Mouse (Mus musculus) CD4-positive naive resting alpha-beta T cell, adult 76 days (primary cell): Measurements from ENCODE around the gene Vmn1r89. TPM values are rescaled to one million over a fixed set of nuclear protein-coding genes. Genes with fewer than 3 reads are reported as not detected.

ENCODE experiments used
- total RNA-seq: library from RNA; stranded (reverse); gene quantifications from one replicate; pipeline ENCODE4 v1.2.4, GENCODE M21; 2023

The Vmn1r89 gene
- not detected for total RNA-seq

DNA sequence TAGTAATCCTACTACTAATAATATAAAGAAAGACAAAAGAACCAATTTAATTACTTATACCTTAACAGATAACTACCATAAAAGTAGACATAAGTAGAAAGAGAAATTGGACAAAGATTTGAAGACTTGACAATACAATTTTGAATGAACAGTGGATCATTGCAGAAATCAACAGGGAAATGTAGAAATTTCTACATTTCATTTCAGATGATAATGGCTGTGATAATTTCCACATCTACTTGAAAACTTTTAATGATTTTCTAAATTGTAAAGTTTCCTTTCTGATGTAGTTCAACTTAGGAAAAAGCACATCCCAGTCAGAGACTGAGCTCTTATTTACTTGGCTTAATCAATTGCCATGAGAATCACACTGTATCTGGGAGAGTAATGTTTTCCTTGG is at the start of gene Vmn1r89:
TSS of gene Vmn1r89 (plus strand) at position 301 of the 400 bp plus-strand sequence.

Other genes with a start within 250 kb of the Vmn1r89 start
- gene Zfp324, start 247.2 kb upstream of the Vmn1r89 start, total RNA-seq = 1.5 TPM
- gene Zfp446, start 235.2 kb upstream of the Vmn1r89 start, total RNA-seq = 7.4 TPM
- gene Slc27a5, start 214.8 kb upstream of the Vmn1r89 start, total RNA-seq = 0.35 TPM
- gene Trim28, start 213.9 kb upstream of the Vmn1r89 start, total RNA-seq = 362 TPM
- 11.5 TPM for gene Zbtb45, start 203.0 kb upstream of the Vmn1r89 start, total RNA-seq
- 90.7 TPM for gene Chmp2a, start 178.2 kb upstream of the Vmn1r89 start, total RNA-seq
- gene Ube2m, start 174.7 kb upstream of the Vmn1r89 start, total RNA-seq = 77.5 TPM
- gene Mzf1, start 158.3 kb upstream of the Vmn1r89 start, total RNA-seq = 0.64 TPM
- gene Vmn1r85, start 117.8 kb upstream of the Vmn1r89 start, total RNA-seq = not detected
- gene Vmn1r86, start 93.1 kb upstream of the Vmn1r89 start, total RNA-seq = not detected
- not detected for gene Vmn1r87, start 72.9 kb upstream of the Vmn1r89 start, total RNA-seq
- 0.09 TPM for gene Vmn1r88, start 53.5 kb upstream of the Vmn1r89 start, total RNA-seq
- gene Lig1, start 64.3 kb downstream of the Vmn1r89 start, total RNA-seq = 19.4 TPM
- gene Zswim9, start 65.7 kb downstream of the Vmn1r89 start, total RNA-seq = 6.4 TPM
- gene Pla2g4c, start 111.6 kb downstream of the Vmn1r89 start, total RNA-seq = 0.18 TPM
- not detected for gene Cabp5, start 185.1 kb downstream of the Vmn1r89 start, total RNA-seq
- gene Bsph1, start 237.8 kb downstream of the Vmn1r89 start, total RNA-seq = not detected